Mouse (Mus musculus) megakaryocyte, embryonic 14.5 days (primary cell): Measurements from ENCODE around the gene Ctps2.
"Not testable (repeated sequence)": the region's sequence is repeated elsewhere in the genome, so short reads cannot be mapped to it uniquely, and the experiment has no call there.

ENCODE experiments used
- FLI1 ChIP-seq: IDR thresholded peaks from 2 replicates; pipeline ENCODE4 v1.6.1; 2012; ENCODE audit warnings: low read length, inconsistent platforms, mixed read lengths
- GATA1 ChIP-seq: IDR thresholded peaks from 3 replicates; pipeline ENCODE4 v1.6.1; 2012; ENCODE audit warnings: mixed read lengths, low read length, inconsistent platforms, borderline replicate concordance

- TF ChIP-seq GATA1, FLI1: not testable (repeated sequence)
Measured at GRCm38 (mm10) chrX:162888575-162889223, 12.3 kb upstream of the Ctps2 start.
